Mouse (Mus musculus) C2C12 (cell line): ENCODE results near the gene Phyhd1.

Experiments used
- CEBPB ChIP-seq: IDR thresholded peaks from one replicate; pipeline ENCODE4 v1.6.1; 2011; ENCODE audit warnings: low read depth, mild to moderate bottlenecking, control low read depth, moderate library complexity
- CTCF ChIP-seq: IDR thresholded peaks from one replicate; pipeline ENCODE4 v1.5.1; 2011; ENCODE audit not compliant: control insufficient read depth, insufficient read depth, insufficient read length
- MAX ChIP-seq: IDR thresholded peaks from one replicate; pipeline ENCODE4 v1.6.1; 2011; ENCODE audit warnings: mild to moderate bottlenecking, control low read depth
- USF1 ChIP-seq: IDR thresholded peaks from one replicate; pipeline ENCODE4 v1.6.1; 2011; ENCODE audit warnings: low read depth, mild to moderate bottlenecking, control low read depth, moderate library complexity

- TF ChIP-seq CEBPB (no peak), MAX (no peak), CTCF (no peak), USF1 (no peak)
Observed at GRCm38 (mm10) chr2:30240267-30240666, 25.7 kb upstream of the Phyhd1 start, which contains the start of gene Gm28035.
